In the genomic region with DNA sequence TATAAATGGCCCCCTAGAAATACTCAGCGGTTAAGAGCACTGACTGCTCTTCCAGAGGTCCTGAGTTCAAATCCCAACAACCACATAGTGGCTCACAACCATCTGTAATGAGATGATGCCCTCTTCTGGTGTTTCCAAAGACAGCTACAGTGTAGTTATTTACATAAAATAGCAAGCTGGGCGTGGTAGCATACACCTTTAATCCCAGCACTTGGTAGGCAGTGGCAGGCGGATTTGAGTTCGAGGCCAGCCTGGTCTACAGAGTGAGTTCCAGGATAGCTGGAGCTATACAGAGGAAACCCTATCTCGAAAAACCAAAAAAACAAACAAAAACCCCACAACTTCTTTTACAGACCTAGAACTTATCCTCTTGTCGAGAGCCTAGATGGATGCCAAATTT, we compare ENCODE assay signal across 8 mouse cellular contexts. TPM values are rescaled to one million over a fixed set of nuclear protein-coding genes. Genes with fewer than 3 reads are reported as not detected.
DNase-seq lines count a peak whose midpoint lies in the region; ATAC-seq and TF ChIP-seq lines count a peak whose summit lies in the region.
"Not testable (repeated sequence)": the region's sequence is repeated elsewhere in the genome, so short reads cannot be mapped to it uniquely, and the experiment has no call there.

No protein-coding gene starts in this region.

- 7% methylated on average over 6 of the region's 6 CpGs for WGBS in heart, embryonic 13.5 days
- 5% methylated on average over 6 of the region's 6 CpGs for WGBS in intestine, embryonic 16.5 days
- 18% methylated on average over 6 of the region's 6 CpGs for WGBS in liver, adult 2 months
- WGBS in midbrain, embryonic 10.5 days = 14% methylated on average over 6 of the region's 6 CpGs
- WGBS in small intestine, adult 2 months = 2% methylated on average over 6 of the region's 6 CpGs

- H3K27ac ChIP-seq in bone marrow macrophage, adult 2 months (ENCODE audit: insufficient read depth, low read depth, low read length) = peak overlapping the region; percentile 81
- H3K27ac ChIP-seq in heart, embryonic 13.5 days (replicated peaks) = 0 out of 2 replicates have a peak overlapping the region, but pooled peaks have one; percentile 93
- H3K27ac ChIP-seq in intestine, embryonic 16.5 days (ENCODE audit: low read length); liver, adult 2 months (replicated peaks; ENCODE audit: insufficient read depth, low read depth, low read length); small intestine, adult 2 months (ENCODE audit: insufficient read depth, low read depth, low read length): not testable (repeated sequence)
- peak overlapping the region; percentile 100 for H3K27ac ChIP-seq in midbrain, embryonic 10.5 days (replicated peaks)

- TF ChIP-seq POLR2A in bone marrow macrophage, adult 2 months (IDR thresholded peaks at IDR 0.05; ENCODE audit: borderline replicate concordance, low read depth, low read length); liver, adult 2 months (IDR thresholded peaks at IDR 0.05; ENCODE audit: extremely low read depth, insufficient read depth, low read length); small intestine, adult 2 months (IDR thresholded peaks at IDR 0.05; ENCODE audit: low read depth, low read length): not testable (repeated sequence)

- peak overlapping the region; percentile 90 for H3K4me2 ChIP-seq in heart, embryonic 13.5 days
- H3K4me2 ChIP-seq in intestine, embryonic 16.5 days (ENCODE audit: low read depth, low read length) = peak overlapping the region; percentile 61

- not testable (repeated sequence) for H3K9me3 ChIP-seq in erythroblast, embryonic 14.5 days (ENCODE audit: control insufficient read depth, low read length); heart, embryonic 13.5 days; intestine, embryonic 16.5 days (ENCODE audit: control insufficient read depth, low read length); midbrain, embryonic 10.5 days (replicated peaks)

- H3K9ac ChIP-seq in heart, embryonic 13.5 days = peak overlapping the region; percentile 99
- peak overlapping the region; percentile 92 for H3K9ac ChIP-seq in intestine, embryonic 16.5 days (ENCODE audit: low read depth, low read length)
- not testable (repeated sequence) for H3K9ac ChIP-seq in liver, adult 2 months (ENCODE audit: low read depth, low read length)

- ATAC-seq in heart, embryonic 13.5 days (ENCODE audit: extremely low read depth, insufficient number of reproducible peaks, low FRiP score, low TSS enrichment); intestine, embryonic 16.5 days: not testable (repeated sequence)

- peaks cover 28% of the 10 kb centered on the region for H3K4me1 ChIP-seq in bone marrow macrophage, adult 2 months (ENCODE audit: control insufficient read depth, insufficient read depth, low read length)
- H3K4me1 ChIP-seq in erythroblast, embryonic 14.5 days (ENCODE audit: control insufficient read depth) = peaks cover 41% of the 10 kb centered on the region
- peaks cover 27% of the 10 kb centered on the region for H3K4me1 ChIP-seq in heart, embryonic 13.5 days
- H3K4me1 ChIP-seq in intestine, embryonic 16.5 days (ENCODE audit: control insufficient read depth, insufficient read depth, low read length) = peaks cover 18% of the 10 kb centered on the region
- H3K4me1 ChIP-seq in liver, adult 2 months (ENCODE audit: control insufficient read depth, insufficient read depth, low read length); small intestine, adult 2 months (ENCODE audit: control insufficient read depth, insufficient read depth, insufficient read length, low read length): not testable (repeated sequence)
- peaks cover 31% of the 10 kb centered on the region for H3K4me1 ChIP-seq in midbrain, embryonic 10.5 days

- peak; percentile 40 for DNase-seq in 3T3-L1 (ENCODE audit: low read depth, low spot score)
- DNase-seq in liver, adult 2 months (ENCODE audit: extremely low read depth, low read depth, low spot score); midbrain, embryonic 10.5 days (ENCODE audit: low spot score): not testable (repeated sequence)

- not testable (repeated sequence) for TF ChIP-seq CTCF in bone marrow macrophage, adult 2 months (IDR thresholded peaks at IDR 0.05; ENCODE audit: low read depth, low read length); liver, adult 2 months (IDR thresholded peaks at IDR 0.05; ENCODE audit: low read depth, low read length); small intestine, adult 2 months (IDR thresholded peaks at IDR 0.05; ENCODE audit: extremely low read depth, insufficient read length, insufficient replicate concordance, low read depth, low read length)

- peaks cover 19% of the 10 kb centered on the region for H3K79me2 ChIP-seq in liver, adult 2 months (ENCODE audit: control insufficient read depth, insufficient read depth, low read length)

- H3K36me3 ChIP-seq in erythroblast, embryonic 14.5 days (ENCODE audit: control insufficient read depth) = peaks cover 44% of the 10 kb centered on the region
- peaks cover 21% of the 10 kb centered on the region for H3K36me3 ChIP-seq in heart, embryonic 13.5 days
- H3K36me3 ChIP-seq in intestine, embryonic 16.5 days (ENCODE audit: control insufficient read depth, insufficient read depth, low read length); liver, adult 2 months (ENCODE audit: control insufficient read depth, insufficient read depth, low read length): not testable (repeated sequence)
- peaks cover 34% of the 10 kb centered on the region for H3K36me3 ChIP-seq in midbrain, embryonic 10.5 days
- H3K36me3 ChIP-seq in small intestine, adult 2 months (ENCODE audit: control insufficient read depth, insufficient read depth, low read length) = peaks cover 13% of the 10 kb centered on the region

- H3K27me3 ChIP-seq in erythroblast, embryonic 14.5 days (ENCODE audit: control insufficient read depth); heart, embryonic 13.5 days (replicated peaks); intestine, embryonic 16.5 days (replicated peaks; ENCODE audit: control insufficient read depth, insufficient read depth, low read length); liver, adult 2 months (ENCODE audit: control insufficient read depth, insufficient read depth, low read length); midbrain, embryonic 10.5 days (ENCODE audit: low read depth, poor library complexity, severe bottlenecking); small intestine, adult 2 months (ENCODE audit: control insufficient read depth, insufficient read depth, low read length): not testable (repeated sequence)

- peak overlapping the region; percentile 97 for H3K4me3 ChIP-seq in bone marrow macrophage, adult 2 months (ENCODE audit: insufficient read depth, low read length)
- H3K4me3 ChIP-seq in erythroblast, embryonic 14.5 days (replicated peaks) = peak overlapping the region; percentile 99
- H3K4me3 ChIP-seq in heart, embryonic 13.5 days = peak overlapping the region; percentile 100
- H3K4me3 ChIP-seq in intestine, embryonic 16.5 days (ENCODE audit: low read length) = peak overlapping the region; percentile 68
- H3K4me3 ChIP-seq in liver, adult 2 months (ENCODE audit: insufficient read depth, low read depth, low read length) = peak overlapping the region; percentile 96
- peak overlapping the region; percentile 100 for H3K4me3 ChIP-seq in midbrain, embryonic 10.5 days
- peak overlapping the region; percentile 20; the same call in 1 of the 2 replicates for H3K4me3 ChIP-seq in small intestine, adult 2 months (ENCODE audit: low read depth, low read length)

RNA-seq across cellular contexts. Expression of a gene that starts 1.3 kb away (rescaled TPM):
- 61.2 and 67.9 TPM in 2 replicates for polyA plus RNA-seq in bone marrow macrophage, adult 2 months (2012; ENCODE audit: insufficient read depth, insufficient read length, missing spikeins)
- polyA plus RNA-seq in erythroblast, embryonic 14.5 days (2012) = 1.9 and 2.2 TPM in 2 replicates
- 21.5 and 22.0 TPM in 2 replicates for polyA plus RNA-seq in heart, embryonic 13.5 days (2015; fragmentation: Nextera tagmentation; extraction: Ambion mirVana)
- 15.7 and 18.1 TPM in 2 replicates for polyA plus RNA-seq in intestine, embryonic 16.5 days (2015; fragmentation: Nextera tagmentation; extraction: Ambion mirVana)
- total RNA-seq in liver, adult 2 months (2014; rRNA removed) = 41.1 and 42.6 TPM in 2 replicates
- polyA plus RNA-seq in liver, adult 2 months (2012; rRNA removed) = 5.6 and 5.7 TPM in 2 replicates
- polyA plus RNA-seq in midbrain, embryonic 10.5 days (2016; fragmentation: Nextera tagmentation; extraction: Ambion mirVana) = 39.4 and 40.7 TPM in 2 replicates
- 1.5 and 3.3 TPM in 2 replicates for polyA plus RNA-seq in small intestine, adult 2 months (2012; rRNA removed)

Comparison
In these comparisons a context has a peak if more than half of its experiments do, and no peak if none do; other contexts are left out.
1. H3K4me3 ChIP-seq: peak in every context shown above with its lines; median percentile 100 in heart, embryonic 13.5 days; 100 in midbrain, embryonic 10.5 days; 99 in erythroblast, embryonic 14.5 days; 97 in bone marrow macrophage, adult 2 months; 96 in liver, adult 2 months; 68 in intestine, embryonic 16.5 days; 20 in small intestine, adult 2 months.